Mouse (Mus musculus) CD4-positive naive resting alpha-beta T cell, adult 57 days (primary cell): ENCODE results near the gene Il22ra1. TPM values are rescaled to one million over a fixed set of nuclear protein-coding genes. Genes with fewer than 3 reads are reported as not detected.

Experiments used
- total RNA-seq: library from RNA; stranded (reverse); gene quantifications from one replicate; pipeline ENCODE4 v1.2.4, GENCODE M21; 2023

Gene Il22ra1
- 0.21 TPM for total RNA-seq

DNA sequence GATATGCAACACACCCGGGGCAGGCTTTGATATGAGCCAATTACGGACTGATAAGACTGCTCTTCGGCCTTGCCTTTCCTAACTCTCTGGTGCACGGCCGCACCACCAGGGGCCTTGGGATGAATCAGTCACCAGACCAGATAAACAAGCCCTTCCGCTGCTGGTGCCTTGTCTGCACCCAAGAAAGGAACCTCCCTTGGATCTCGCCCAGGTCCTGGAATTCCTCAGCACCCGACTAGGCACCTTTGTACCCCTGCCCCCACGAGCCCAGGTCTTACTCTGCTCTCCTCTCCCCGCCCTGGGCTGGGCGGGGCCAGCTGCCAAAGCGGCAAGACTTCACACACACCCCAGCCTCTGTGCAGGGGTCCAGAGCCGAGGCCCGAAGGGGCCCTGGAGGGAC is at the start of gene Il22ra1:
Gene Il22ra1, plus strand, starts transcription at position 356 of the 400 bp plus-strand sequence.

DNA sequence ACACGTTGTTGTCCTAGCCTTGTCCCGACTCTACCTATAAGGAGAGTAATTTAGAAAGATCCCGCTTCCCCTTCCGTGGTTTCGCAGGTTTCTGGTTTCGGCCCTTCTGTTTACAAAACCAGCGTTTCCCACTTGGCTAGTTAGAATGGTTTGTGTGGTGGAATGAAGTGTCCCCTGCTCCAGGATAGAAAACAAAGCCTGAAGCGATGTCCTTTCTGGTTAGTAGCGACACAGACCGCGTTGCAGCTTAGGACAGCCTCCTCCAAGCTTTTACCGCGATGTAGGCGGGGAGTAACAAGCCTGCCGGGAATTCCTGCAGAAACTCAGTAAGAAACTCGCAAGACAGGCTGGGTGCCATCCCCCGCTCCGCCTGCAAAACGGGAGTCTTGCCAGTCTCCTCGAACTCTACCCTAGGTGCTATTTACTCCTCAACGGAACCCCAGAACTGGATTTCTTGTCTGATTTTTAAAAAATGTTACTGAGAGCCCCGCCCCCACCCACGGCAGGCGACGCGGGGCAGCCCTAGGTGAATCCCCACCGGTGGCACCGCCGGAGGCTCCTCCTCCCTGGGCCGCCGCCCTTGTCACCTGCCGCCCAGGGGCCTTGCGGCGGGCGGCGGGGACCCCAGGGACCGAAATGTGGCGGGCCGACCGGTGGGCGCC is 41.9 kb upstream of the Il22ra1 start, which contains the start of gene Ifnlr1:
Gene Ifnlr1, plus strand, starts transcription at position 382 of the 662 bp plus-strand sequence.

DNA sequence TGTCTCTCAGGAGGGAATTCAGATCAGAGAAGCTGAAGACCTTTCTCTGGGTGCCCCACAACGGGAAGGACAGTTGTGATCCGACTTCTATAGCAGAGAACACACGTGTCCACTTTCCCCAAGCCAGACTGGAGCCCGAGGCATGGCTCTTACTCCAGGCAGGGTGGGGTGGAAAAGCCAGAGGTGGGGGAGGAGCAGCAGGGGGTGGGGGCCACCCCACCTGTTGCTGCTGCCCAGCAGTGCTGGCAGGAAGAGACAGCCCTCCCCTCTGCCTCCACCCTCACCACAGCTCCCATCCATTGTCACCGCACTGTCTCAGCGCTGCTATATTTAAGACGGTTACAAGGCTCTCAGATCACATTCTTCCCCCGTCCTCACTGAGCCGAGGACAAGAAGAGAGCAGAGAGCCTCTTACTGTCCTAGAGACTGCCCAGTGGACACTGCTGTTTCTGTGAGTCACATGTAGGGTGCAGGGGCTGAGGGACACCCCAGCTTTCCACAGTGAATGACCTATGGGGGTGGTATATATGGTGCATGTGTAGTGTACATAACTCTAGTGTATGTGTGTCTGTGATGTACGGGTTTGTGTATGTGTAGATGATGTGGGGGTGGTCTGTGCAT is 31.5 kb downstream of the Il22ra1 start, which contains the start of gene Myom3:
Gene Myom3, plus strand, starts transcription at position 360 of the 621 bp plus-strand sequence.

Other genes with a start within 250 kb of the Il22ra1 start
- gene Stpg1, start 233.4 kb upstream of the Il22ra1 start, total RNA-seq, result not detected
- 51.7 TPM for gene Nipal3, start 233.1 kb upstream of the Il22ra1 start, total RNA-seq
- not detected for gene Grhl3, start 154.5 kb upstream of the Il22ra1 start, total RNA-seq
- 0.12 TPM for gene Ifnlr1, start 41.9 kb upstream of the Il22ra1 start, total RNA-seq
- gene Myom3, start 31.5 kb downstream of the Il22ra1 start, total RNA-seq, result not detected
- gene Srsf10, start 127.6 kb downstream of the Il22ra1 start, total RNA-seq, result 134 TPM
- gene Pnrc2, start 145.7 kb downstream of the Il22ra1 start, total RNA-seq, result 93.8 TPM
- 13.4 TPM for gene Cnr2, start 167.2 kb downstream of the Il22ra1 start, total RNA-seq
- 53.5 TPM for gene Fuca1, start 192.6 kb downstream of the Il22ra1 start, total RNA-seq
- 24.9 TPM for gene Hmgcl, start 218.3 kb downstream of the Il22ra1 start, total RNA-seq
- gene Gale, start 235.6 kb downstream of the Il22ra1 start, total RNA-seq, result 6.6 TPM
- 105 TPM for gene Lypla2, start 244.5 kb downstream of the Il22ra1 start, total RNA-seq